Mouse (Mus musculus) erythroblast, embryonic 14.5 days (primary cell): ENCODE results near the gene Def6.

Experiments used
- GATA1 ChIP-seq: IDR thresholded peaks from 2 replicates; pipeline ENCODE4 v1.6.1; 2012; ENCODE audit warnings: low read length, inconsistent platforms, mixed read lengths
- TAL1 ChIP-seq: IDR thresholded peaks from 3 replicates; pipeline ENCODE4 v1.6.1; 2012; ENCODE audit warnings: low read length, inconsistent platforms, mixed read lengths

GRCm38 (mm10) chr17:28235982-28236635, 28.5 kb downstream of the Def6 start:
- no peak for TF ChIP-seq GATA1
- no peak for TF ChIP-seq TAL1
